Mouse (Mus musculus): ENCODE results near the gene C87436.
A peak's percentile ranks its signal among the peaks of the same experiment; 100 is the strongest.
"Not testable (repeated sequence)": the region's sequence is repeated elsewhere in the genome, so short reads cannot be mapped to it uniquely, and the experiment has no call there.

C87436 gene

DNA sequence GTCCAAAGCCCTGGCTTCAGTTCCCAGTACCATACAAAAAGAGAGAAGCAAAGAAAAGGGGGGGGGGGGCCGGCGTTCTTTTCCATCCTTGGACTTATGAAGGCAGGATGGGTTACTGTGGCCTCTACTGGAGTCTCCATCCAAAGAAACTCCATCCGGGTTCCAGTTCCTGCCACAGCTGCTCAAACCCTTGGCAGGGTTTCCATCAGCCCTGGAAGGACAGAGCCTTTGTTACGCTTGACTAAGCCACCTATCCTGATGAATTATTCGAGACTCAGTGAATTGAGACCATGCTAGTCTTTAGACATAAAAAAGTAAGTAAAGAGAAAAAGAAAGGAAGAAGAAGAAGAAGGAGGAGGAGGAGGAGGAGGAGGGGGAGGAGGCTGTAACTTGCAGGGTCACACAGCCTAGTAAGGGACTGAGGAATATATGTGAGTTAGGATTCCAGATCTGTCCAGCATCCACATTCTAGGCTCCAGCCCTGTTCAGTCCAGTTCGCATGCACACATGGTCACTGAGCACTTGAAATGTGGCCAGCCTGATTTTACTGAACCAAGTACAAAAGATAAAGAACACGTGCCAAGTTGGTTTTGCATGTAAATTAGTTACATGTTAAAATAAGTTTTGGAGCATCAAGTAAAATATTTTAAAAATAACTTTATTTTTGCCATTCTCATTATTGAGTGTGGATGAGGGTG lies 47.9 kb downstream of the C87436 start:
- no peak for DNase-seq (ENCODE audit: low spot score)

DNA sequence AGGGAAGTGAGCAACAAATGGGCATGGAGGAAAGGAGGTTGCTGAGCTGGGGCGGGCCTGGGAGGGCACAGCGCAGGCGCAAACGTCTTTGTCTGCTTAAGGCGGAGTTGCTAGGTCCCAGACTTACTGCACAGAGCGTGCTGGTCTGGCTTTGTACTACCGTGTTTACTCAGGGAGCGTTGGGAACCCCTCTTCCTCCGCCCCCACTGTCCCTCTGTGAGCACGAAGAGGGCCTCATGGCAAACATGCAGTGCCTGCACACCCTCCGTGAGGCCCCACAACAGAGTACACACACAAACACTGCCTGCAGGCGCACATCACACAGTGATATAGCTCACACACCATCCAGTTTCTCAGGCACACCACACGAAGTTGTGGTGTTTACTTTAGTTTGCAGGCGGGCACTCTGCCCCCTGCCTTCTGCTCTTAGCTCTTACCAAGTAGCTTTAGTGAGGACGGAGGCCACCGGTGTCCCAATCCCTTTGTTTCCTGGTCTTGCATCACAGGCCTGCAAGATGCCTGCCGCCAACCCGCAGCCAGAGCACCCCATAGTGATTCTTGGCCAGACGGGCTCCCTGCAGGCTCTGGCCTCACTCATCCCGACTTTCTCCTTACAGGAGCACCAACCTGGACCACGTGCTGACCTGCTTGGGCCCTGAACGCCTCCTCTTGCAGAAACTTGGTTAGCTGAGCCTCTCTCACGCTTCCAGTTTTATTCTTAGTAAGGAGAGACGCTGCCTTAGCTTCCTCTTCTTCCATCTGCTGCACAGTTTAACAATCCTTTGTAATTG lies 49.4 kb downstream of the C87436 start:
- DNase-seq (ENCODE audit: low spot score): peak; percentile 75

DNA sequence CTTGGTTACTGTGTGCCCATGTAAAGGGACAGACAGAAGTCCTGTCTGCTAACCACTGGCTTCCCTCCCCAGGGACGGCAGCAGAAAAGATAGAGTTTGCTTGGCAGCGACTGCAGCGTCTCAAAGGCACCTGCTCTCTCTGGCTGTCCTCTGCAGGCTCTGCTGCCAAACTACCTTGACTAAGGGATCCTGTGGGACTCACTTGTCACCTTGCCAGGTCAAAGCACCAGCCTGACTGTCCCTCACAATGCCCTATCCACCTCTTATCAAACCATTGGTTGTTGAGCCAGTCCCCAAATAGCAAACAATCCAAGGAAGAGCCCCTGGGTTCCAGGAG lies 49.9 kb downstream of the C87436 start:
- no peak for DNase-seq (ENCODE audit: low spot score)

DNA sequence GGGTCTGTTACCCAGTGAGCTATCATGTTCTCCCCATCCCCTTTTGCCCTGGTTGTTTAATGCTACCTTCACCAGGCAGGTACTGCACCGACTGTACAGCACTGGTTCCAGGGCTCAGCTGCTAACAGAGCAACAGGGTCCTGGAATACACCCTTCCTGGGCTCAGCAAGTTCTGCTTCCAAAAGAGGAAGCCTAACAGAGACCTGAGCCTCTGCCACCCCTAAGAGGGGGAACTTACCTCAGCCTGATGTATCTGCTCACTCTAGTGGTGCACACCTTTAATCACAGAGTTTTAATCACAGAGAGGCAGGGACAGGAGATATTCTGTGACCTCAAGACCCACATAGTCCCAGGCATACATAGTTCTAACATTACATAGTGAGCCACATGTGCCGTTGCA lies 51.8 kb downstream of the C87436 start:
- DNase-seq (ENCODE audit: low spot score): no peak

DNA sequence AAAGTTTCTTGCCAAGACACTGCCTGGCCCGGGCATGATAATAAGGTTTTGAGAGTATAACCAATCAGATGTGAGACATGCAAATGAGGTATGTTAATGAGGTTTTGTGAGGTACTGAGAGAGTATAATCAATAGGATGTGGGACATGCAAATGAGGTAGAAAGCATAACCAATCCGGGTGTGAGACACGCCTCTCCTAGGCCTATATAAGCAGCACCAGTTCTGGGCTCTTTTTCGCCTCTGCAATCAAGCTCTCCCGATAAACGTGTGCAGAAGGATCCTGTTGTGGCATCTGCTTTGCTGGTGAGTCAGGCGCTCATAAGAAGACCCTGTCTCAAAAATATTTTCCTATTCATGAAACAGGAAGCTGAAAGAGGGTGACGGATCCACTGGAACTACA lies 52.2 kb downstream of the C87436 start:
- DNase-seq (ENCODE audit: low spot score): not testable (repeated sequence)

DNA sequence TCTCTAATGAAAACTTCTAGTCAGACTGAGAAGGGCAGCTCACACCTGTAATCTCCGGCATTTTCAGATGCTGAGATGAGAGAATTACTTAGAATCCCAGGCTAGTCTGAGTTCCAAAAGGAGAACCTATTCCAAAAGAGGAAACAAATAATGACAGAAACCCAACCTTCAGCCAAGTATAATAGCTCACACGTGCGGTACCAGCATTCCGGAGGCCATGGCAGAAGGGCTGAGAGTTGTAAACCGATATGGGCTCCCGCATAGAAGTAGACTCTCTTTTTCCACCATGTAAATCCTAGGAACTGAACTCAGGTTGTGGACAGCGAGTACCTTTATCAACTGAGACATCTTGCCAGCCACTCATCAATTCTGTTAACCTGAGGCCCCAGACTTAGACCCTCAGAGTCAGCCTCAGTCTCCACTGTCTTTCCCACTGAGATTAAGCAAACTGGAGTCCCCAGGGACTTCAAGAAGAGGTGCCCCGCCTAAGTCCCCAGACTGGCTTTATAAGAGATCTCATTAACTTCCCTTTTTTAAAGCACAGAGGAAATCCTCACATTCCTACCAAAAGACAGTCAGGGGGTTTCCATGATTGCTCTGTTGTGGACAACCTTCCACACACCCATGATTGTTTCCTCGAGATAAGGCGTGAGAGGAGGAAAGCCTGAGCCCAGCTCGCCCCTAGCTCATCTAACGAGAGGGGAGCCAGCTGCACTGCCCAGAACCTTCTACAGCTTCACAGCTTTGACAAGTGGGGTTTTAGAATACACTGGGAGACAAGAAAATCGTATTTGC lies 55.5 kb downstream of the C87436 start:
- DNase-seq (ENCODE audit: low spot score): no peak

DNA sequence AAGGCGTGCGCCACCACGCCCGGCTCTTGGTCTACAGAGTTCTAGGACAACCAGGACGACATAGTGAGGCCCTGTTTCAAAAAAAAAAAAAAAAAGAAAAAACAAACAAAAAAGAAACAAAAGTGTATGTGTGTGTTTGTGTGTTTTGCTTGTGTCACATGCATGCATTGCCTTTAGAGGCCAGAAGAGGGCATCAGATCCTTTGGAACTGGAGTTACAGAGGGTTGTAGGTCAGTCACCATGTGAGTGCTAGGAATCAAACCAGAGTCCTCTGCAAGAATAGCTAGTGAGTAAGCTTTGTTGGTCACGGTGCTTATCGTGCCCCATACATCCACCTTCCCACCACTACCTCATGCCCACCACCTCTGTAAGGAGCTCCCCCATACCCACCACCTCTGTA lies 56.6 kb downstream of the C87436 start:
- DNase-seq (ENCODE audit: low spot score): no peak

DNA sequence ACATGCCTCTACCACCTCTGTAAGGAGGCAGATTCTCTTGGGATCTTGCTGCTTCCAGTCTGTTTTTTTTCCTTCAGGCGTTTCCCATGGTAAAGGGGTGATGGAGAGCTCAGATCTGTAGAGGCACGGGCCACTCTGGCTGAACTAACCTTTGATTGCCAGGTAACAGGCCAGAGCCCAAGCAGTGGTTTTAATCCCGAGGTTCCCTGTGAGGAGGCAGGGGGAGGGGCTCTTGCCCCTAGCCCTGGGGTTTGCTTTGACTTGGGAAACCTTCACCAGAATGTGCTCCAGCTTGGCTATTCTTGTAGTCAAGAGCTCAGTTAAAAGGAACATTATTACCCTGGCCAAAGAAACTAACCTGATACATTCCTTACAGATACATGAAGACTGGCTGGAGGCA lies 57.5 kb downstream of the C87436 start:
- no peak for DNase-seq (ENCODE audit: low spot score)

DNA sequence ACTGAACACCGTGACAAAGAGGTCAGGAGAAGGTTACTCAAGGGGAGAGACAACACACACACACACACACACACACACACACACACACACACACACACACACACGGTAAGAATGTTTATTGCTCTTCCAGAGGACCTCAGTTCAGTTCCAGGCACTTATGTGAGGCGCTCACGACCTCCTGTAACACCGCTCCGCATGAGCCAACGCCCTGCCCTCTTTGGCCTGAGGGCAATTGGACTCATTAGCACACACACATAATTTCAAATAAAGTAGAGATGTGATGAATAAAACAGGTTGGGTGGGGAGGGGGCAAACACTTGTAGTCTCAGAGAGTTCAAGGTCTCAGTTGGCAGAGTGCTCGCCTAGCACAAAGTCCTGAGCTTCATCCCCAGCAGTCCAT lies 58.0 kb downstream of the C87436 start:
- no peak for DNase-seq (ENCODE audit: low spot score)

DNA sequence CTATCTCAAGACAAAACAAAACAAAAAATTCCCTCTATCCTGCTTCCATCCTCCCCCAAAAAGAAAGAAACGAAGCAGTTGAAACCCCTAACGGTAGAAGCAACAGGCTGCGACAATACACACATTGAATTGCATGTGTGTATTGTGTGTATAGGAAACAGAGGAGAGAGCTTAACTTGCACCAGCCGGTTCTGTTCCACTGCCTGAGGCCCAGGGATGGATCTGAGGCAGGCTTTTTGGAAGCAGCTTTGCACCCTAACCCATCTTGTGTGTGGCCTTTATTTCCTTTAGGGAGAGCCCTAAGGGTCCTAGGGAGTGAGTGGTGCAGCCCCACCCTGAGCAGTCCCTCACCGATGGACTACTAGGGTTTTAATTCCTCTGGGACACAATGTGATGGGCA lies 58.4 kb downstream of the C87436 start:
- no peak for DNase-seq (ENCODE audit: low spot score)

DNA sequence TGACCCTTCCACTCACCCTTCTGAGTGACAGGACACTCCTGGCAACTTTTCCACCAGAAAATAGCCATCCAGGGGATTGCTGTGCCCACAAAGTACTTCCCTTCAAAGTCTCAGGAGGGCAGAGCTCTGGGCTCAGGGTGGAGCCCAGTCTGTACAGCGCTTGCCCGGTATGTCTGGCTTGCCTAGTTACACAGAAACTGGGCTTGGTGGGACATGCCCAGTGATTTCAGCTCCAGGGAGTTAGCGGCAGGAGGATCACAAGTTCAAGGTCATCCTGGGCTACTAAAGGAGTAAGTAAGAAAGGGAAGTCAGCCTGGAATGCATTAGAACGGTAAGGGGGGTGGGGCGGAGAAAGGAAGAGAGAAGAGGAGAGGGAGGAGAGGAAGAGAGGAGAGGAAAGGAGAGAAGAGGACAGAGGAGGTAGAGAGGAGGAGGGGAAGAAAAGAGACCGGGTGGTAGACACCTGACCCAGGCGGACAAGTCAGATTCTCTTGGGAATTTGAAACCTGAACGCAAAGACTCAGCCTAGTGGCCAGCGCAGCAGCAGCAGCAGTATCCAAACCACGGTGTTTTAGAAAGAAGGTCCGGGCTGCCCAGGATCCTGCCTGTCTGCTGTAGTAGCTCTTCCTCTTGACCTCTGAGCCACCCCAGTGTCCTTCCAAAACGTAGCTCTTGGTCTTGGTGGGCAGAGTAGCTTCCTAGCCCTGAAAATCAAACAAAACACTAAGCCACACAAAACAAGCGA lies 59.1 kb downstream of the C87436 start:
- peak; percentile 35 for DNase-seq (ENCODE audit: low spot score)

DNA sequence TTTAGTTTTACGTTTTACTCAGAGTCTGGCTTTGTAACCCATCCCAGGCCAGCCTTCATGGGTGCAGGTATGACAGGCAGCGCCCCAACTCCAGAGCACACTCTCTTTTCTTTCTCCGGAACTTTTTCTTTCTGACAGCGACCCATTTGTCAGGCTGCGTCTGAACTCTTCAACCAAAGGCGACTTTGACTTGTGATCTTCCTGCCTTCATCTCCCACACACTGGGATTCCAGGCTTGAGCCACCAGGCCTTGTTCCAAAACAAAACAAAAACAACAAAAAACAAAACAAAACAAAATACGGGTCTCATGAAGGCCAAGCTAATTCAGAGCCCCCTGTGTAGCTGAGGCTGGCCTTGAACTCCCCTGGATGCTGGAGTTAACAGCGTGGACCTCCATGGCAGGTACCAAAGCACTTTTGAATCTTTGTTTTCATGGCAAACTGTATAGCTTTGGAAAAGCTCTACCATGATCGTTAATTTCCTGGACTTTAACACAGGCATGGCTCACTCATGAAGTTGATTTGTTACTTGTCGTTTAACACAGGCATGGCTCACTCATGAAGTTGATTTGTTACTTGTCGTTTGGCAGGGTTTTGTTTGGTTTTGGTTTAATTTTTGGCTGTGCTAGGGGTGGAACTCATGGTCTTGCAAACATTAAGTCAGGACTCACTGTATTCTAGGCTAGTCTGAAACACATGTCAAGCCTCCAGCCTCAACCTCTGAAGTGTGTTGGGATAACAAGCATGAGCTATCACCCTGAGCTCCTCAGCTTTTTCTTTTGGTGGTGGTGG lies 60.0 kb downstream of the C87436 start:
- DNase-seq (ENCODE audit: low spot score): no peak

DNA sequence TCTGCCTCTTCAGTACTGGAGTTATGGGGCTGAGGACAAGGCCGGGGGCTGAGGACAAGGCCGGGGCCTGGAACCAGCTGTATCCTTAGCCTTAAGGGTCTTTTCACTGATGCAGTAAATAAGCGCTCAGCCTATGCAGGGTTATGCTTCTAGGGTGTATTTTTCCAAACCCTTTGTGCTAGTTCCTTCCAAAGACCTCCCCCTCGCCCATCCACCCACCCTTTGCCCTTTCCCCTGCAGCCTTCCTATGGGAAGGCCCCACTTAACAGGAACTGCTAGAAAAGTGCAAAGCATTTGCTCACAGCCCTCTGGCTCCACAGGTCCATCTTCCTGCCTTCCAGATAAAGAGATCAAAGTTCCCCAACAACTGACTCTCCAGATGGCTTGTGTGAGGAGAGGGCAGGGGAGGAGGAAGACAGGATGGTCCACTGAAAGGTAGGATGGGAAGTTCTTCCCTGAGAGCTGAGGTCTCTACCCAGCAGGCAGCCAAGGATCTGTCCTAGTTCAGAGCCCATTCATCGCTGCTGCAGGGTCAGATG lies 61.5 kb downstream of the C87436 start:
- no peak for DNase-seq (ENCODE audit: low spot score)

DNA sequence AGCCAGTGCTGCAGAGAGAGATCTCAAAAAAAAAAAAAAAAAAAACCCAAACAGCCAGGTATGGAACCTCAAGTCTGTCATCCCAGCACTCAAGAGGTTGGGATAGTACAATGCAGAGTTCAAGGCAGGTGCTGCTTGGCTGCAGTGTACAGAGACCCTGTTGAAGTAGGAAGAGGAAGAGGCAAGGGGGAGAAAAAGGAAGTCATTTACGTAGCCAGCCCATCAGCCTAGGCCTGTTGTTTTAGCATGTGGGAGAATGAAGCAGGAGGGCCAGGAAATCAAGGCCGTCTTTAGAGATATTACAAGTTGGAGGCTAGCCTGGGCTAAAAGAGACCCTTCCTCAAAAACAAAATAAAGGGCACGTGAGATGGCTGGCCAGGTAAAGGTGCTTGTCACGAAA lies 65.3 kb downstream of the C87436 start:
- no peak for DNase-seq (ENCODE audit: low spot score)

DNA sequence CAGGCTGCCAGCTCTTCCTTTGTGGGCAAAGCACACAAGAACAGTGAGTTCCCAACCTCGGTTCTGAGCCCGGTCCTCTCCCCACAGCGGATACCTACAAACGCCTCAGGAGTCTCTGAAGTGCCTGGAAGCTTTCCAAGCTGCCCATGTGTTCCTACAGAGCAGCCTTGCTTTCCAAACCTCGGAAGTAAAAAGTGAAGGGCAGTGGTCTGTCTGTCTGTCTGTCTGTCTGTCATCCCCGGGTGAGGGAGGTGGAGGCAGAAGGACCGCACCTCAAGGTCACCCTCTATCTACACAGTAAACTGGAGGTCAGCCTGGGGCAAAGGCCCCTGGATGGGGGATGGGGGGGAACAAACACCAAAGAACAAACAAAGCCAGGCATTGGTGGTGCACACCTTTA lies 67.5 kb downstream of the C87436 start:
- DNase-seq (ENCODE audit: low spot score): no peak

DNA sequence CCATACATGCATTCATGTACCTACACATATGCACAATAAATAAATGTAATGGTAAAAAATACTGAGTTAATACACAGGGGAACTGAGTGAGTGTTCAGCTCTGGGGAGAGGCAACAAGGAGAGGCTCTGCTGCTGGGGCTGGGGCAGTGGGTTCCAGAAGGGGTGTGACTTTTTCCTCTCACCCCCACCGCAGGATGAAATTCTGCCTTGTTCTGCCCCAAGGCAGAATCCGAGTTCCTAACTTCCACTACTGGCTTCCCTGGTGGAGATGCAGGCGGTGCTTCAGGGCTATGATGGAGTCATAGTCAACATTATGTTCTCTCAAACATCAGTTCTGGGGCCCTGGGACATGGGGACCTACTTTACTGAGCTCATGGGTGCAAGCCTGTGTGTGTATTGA lies 68.1 kb downstream of the C87436 start:
- no peak for DNase-seq (ENCODE audit: low spot score)

DNA sequence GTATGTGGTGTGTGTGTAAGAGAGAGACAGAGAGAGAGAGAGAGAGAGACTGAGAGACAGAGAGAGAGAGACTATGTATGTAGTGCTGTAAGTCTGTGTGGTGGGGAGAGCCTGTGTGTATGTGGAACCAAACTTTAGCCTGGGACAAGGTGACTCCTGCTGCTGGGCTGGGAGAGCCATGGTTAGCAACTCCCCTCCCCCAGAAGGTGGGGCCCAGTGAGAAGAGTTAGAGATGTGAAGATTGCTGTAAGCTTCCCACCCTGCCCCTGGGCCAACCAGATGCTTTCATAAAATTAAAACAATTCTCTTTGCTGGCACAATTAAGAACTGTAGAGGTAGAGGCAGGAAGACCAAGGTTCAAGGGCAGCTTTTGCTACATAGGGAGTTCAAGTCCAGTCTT lies 68.9 kb downstream of the C87436 start:
- no peak for DNase-seq (ENCODE audit: low spot score)

DNA sequence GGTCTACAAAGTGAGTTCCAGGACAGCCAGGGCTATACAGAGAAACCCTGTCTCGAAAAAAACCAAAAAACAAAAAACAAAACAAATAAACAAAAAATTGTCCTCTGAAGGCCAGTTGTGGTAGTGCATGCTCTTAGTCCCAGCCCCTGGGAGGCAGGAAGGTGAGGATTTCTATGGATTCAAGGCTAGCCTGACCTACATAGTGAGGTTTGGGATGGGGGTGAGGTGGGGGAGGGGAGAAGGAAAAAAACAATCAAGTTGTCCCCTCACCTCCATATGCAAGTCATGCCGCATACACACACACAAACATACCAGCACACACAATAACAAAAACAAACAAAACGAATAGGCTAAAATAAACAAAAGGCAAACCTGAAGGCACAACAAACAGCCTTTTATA lies 70.6 kb downstream of the C87436 start:
- no peak for DNase-seq (ENCODE audit: low spot score)

DNA sequence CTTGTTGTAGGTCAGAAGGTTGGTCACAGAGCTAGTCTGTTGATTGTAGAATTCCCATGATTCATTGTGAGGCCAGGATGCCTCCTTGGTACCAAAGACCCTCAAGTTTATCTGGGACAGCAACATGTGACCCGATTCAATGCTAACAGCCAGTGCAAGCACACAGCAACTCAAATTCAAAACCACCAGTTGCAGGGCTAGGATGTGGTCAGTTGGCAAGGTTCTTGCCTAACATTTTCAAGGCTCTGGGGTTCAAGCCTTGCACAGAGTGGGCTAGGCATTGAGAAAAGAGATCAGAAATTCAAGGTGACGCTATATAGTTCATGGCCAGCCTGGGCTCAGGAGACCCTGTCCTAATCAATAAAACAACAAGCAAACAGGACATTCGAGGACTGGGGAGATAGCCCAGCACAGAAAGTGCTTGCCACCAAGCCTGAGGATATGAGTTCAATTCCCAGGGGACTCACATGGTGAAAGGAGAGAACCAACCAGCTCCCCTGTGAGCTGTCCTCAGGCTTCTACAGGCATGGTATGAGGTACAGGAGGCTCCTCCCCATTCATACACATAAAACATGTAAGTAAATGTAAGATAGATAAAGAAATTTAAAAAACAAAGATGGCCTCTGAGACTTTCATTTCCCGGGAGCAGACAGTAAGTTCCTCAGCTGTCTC lies 71.2 kb downstream of the C87436 start:
- DNase-seq (ENCODE audit: low spot score): no peak

DNA sequence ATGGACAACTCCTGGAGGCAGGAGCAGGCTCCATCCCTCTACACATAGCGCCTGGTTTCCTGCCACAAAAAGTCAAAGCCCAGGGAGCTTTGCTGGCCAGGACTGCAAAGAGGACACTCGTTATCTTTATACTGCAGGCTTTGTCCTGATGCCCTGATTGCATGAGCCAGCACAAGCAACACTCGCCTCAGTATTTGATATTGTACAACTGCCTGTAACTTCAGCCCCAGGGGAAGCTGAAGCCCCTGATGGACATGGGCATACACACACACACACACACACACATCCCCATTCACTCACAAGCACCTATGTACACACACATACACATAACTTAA lies 71.7 kb downstream of the C87436 start:
- no peak for DNase-seq (ENCODE audit: low spot score)

DNA sequence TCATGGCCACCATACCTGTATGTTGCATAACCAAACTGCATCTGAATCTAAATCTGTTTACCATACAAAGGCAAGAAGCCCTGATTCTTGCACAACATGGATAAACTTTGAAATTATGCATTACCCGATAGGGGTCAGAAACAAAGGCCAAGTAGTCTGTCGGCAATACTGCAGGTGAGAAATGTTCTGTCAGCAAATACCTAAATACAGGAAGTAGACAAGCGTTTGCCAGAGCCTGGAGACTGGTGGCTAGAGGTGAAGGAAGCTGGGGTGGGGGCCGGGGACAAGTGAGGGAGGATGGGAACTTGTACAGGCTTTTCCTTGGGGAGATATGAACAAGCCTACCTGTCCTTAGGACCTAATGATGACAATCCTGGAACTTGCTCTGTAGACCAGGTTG lies 72.8 kb downstream of the C87436 start:
- no peak for DNase-seq (ENCODE audit: low spot score)
